Mouse (Mus musculus): ENCODE data around the gene Olfr1089.

Gene Olfr1089

DNA sequence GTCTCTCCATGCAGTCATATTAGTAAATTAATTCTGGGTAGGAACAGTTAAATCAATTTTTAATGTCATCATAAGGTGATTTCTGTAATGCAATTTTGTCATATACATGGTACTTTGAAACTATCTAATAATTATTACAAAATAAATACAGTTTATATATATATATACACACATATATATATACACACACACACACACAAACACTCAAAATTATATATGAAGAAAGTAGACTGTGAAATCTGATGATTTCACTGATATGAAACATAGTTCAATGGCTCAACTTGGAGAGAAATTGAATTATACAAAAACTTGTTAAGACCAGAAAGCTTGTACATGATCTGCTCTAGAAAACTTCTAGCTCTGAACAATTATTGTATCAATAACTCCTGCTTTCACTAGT lies at the start of gene Olfr1089:
Olfr1089 (minus strand) TSS at position 101 of the 400 bp plus-strand sequence.
- DNase-seq (ENCODE audit: low spot score in 2 of 2) = no peak

DNA sequence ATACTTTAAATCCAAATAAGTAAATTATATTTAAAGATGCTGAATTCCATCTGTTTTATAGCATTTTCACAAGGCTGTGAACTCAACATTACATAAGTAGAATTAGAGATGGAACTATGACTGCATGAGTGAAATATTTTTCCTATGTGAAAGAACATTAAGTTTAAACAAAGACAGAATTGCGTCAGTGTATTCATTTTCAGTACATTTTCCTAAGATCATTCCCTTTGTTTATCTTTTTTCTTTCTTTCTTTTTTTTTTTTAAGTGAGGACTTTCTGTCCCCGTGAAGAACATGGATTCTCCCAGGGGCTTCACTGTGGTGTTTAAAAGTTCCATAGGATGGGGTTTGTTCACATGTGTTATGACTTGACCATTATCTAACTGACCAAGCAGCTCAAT lies 48.7 kb upstream of the Olfr1089 start, which contains the start of gene Olfr1093:
Olfr1093 (plus strand) TSS at position 301 of the 400 bp plus-strand sequence.
- DNase-seq (ENCODE audit: low spot score in 2 of 2) = no peak

DNA sequence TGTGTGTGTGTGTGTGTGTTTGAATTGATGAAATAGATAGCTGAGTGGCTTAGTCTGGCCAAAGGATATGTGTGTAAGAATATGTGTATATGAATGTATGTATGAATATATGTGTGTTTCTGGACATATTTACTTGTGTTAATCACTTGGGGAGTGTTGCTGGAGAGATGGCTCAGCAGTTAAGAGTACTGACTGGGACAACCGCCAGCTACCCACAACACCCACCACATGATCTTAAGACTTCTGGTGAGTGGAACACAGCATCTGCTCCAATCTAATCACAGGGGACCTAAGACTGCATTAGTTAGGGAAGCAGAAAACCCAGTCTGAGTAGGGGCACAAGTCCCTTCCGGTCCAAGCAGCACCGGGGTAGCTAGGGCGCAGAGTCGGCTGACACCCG lies 27.5 kb upstream of the Olfr1089 start:
- no peak for DNase-seq (ENCODE audit: low spot score in 2 of 2)

DNA sequence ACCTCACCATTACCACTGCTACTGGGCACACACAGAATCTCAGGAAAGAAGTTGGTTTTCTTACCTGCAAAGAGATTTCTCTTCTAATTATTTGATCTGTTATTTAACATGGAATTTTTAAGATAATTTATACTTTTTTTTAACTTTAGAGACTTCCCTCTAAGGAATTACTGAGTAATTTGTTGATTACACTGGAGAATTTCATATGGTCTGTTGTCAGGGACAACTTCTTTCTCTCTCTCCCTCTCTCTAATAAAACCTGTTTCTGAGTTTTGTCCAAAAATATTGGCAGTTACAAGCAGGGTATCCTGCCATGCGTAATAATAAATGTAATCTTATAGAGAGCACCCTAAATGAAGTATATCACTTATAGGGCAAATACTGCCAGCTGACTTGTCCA lies 25.4 kb upstream of the Olfr1089 start, which contains the start of gene Olfr1090:
Olfr1090 (minus strand) TSS at position 101 of the 400 bp plus-strand sequence.
- no peak for DNase-seq (ENCODE audit: low spot score in 2 of 2)

DNA sequence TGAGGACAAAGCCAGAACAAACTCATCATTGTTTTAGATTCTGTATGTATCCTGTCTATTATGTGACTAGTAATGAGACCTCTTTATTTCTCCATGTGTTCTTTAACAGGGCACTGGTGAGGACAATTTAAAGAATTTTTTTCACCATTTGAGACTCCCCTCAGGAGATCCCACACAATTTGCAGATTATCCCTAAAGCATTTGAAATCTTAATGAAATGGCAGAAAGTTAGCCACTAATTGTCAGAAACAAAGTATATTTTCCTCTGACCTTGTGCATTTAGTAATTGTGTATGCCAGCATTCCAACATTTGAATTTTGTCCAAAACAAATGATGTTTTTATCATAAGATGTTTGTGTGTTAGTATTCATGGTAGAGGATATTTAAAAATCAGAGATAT lies 35.2 kb downstream of the Olfr1089 start, which contains the start of gene Olfr1087:
Olfr1087 (minus strand) TSS at position 101 of the 400 bp plus-strand sequence.
- no peak for DNase-seq (ENCODE audit: low spot score in 2 of 2)
